Mouse (Mus musculus): ENCODE measurements at regions not wholly inside any gene's neighbourhood (a gene's known extent, or its start where the extent isn't known, plus 50 kb on each side); places are given as distances from the start of the nearest gene placed in this dataset.
A peak's percentile ranks its signal among the peaks of the same experiment; 100 is the strongest.
"Not testable (repeated sequence)": the region's sequence is repeated elsewhere in the genome, so short reads cannot be mapped to it uniquely, and the experiment has no call there.

GRCm38 (mm10) chr11:28993270-28993847, 137.2 kb upstream of the Pnpt1 start:
- DNase-seq (ENCODE audit: low read depth), result peak; percentile 57
- TF ChIP-seq POLR2A (IDR thresholded peaks at IDR 0.05; ENCODE audit: borderline replicate concordance, extremely low read depth, insufficient read depth, insufficient read length, poor library complexity, severe bottlenecking), result no peak
- TF ChIP-seq CTCF (IDR thresholded peaks at IDR 0.05; ENCODE audit: borderline replicate concordance, extremely low read depth, insufficient read depth, insufficient read length), result no peak

- no peak for DNase-seq (ENCODE audit: low read depth)
- TF ChIP-seq POLR2A (IDR thresholded peaks at IDR 0.05; ENCODE audit: borderline replicate concordance, extremely low read depth, insufficient read depth, insufficient read length, poor library complexity, severe bottlenecking) (no peak), CTCF (IDR thresholded peaks at IDR 0.05; ENCODE audit: borderline replicate concordance, extremely low read depth, insufficient read depth, insufficient read length) (no peak)
Observed at GRCm38 (mm10) chr11:28998314-28999106, 132.0 kb upstream of the Pnpt1 start.

GRCm38 (mm10) chr11:28999196-28999595, 131.3 kb upstream of the Pnpt1 start:
- TF ChIP-seq CTCF (IDR thresholded peaks at IDR 0.05; ENCODE audit: borderline replicate concordance, extremely low read depth, insufficient read depth, insufficient read length) (no peak), POLR2A (IDR thresholded peaks at IDR 0.05; ENCODE audit: borderline replicate concordance, extremely low read depth, insufficient read depth, insufficient read length, poor library complexity, severe bottlenecking) (no peak)
- DNase-seq (ENCODE audit: low read depth), result no peak

GRCm38 (mm10) chr11:28999620-29000019, 130.9 kb upstream of the Pnpt1 start:
- no peak for DNase-seq (ENCODE audit: low read depth)
- TF ChIP-seq CTCF (IDR thresholded peaks at IDR 0.05; ENCODE audit: borderline replicate concordance, extremely low read depth, insufficient read depth, insufficient read length), result no peak
- no peak for TF ChIP-seq POLR2A (IDR thresholded peaks at IDR 0.05; ENCODE audit: borderline replicate concordance, extremely low read depth, insufficient read depth, insufficient read length, poor library complexity, severe bottlenecking)

GRCm38 (mm10) chr11:29000212-29000611, 130.3 kb upstream of the Pnpt1 start:
- no peak for DNase-seq (ENCODE audit: low read depth)
- no peak for TF ChIP-seq POLR2A (IDR thresholded peaks at IDR 0.05; ENCODE audit: borderline replicate concordance, extremely low read depth, insufficient read depth, insufficient read length, poor library complexity, severe bottlenecking)
- TF ChIP-seq CTCF (IDR thresholded peaks at IDR 0.05; ENCODE audit: borderline replicate concordance, extremely low read depth, insufficient read depth, insufficient read length), result no peak

GRCm38 (mm10) chr11:29017406-29017805, 113.1 kb upstream of the Pnpt1 start:
- DNase-seq (ENCODE audit: low read depth), result peak; percentile 16
- no peak for TF ChIP-seq CTCF (IDR thresholded peaks at IDR 0.05; ENCODE audit: borderline replicate concordance, extremely low read depth, insufficient read depth, insufficient read length)
- TF ChIP-seq POLR2A (IDR thresholded peaks at IDR 0.05; ENCODE audit: borderline replicate concordance, extremely low read depth, insufficient read depth, insufficient read length, poor library complexity, severe bottlenecking), result no peak

GRCm38 (mm10) chr11:29040817-29041216, 89.7 kb upstream of the Pnpt1 start:
- no peak for TF ChIP-seq CTCF (IDR thresholded peaks at IDR 0.05; ENCODE audit: borderline replicate concordance, extremely low read depth, insufficient read depth, insufficient read length)
- no peak for TF ChIP-seq POLR2A (IDR thresholded peaks at IDR 0.05; ENCODE audit: borderline replicate concordance, extremely low read depth, insufficient read depth, insufficient read length, poor library complexity, severe bottlenecking)
- DNase-seq (ENCODE audit: low read depth), result peak; percentile 30

- not testable (repeated sequence) for DNase-seq (ENCODE audit: low read depth)
Observed at GRCm38 (mm10) chr11:29047985-29048610, 82.4 kb upstream of the Pnpt1 start.

GRCm38 (mm10) chr11:29052625-29053024, 77.9 kb upstream of the Pnpt1 start:
- no peak for DNase-seq (ENCODE audit: low read depth)
- TF ChIP-seq POLR2A (IDR thresholded peaks at IDR 0.05; ENCODE audit: borderline replicate concordance, extremely low read depth, insufficient read depth, insufficient read length, poor library complexity, severe bottlenecking) (no peak), CTCF (IDR thresholded peaks at IDR 0.05; ENCODE audit: borderline replicate concordance, extremely low read depth, insufficient read depth, insufficient read length) (no peak)

GRCm38 (mm10) chr11:29069586-29069985, 61.0 kb upstream of the Pnpt1 start:
- DNase-seq (ENCODE audit: low read depth), result not testable (repeated sequence)

- peak; percentile 20 for DNase-seq (ENCODE audit: low read depth)
- TF ChIP-seq CTCF (IDR thresholded peaks at IDR 0.05; ENCODE audit: borderline replicate concordance, extremely low read depth, insufficient read depth, insufficient read length) (no peak), POLR2A (IDR thresholded peaks at IDR 0.05; ENCODE audit: borderline replicate concordance, extremely low read depth, insufficient read depth, insufficient read length, poor library complexity, severe bottlenecking) (no peak)
Observed at GRCm38 (mm10) chr11:29072231-29072630, 58.3 kb upstream of the Pnpt1 start.

Data from brain, embryonic 14.5 days (tissue).